Comparison of ENCODE assay signal across 23 mouse cellular contexts in the genomic region with DNA sequence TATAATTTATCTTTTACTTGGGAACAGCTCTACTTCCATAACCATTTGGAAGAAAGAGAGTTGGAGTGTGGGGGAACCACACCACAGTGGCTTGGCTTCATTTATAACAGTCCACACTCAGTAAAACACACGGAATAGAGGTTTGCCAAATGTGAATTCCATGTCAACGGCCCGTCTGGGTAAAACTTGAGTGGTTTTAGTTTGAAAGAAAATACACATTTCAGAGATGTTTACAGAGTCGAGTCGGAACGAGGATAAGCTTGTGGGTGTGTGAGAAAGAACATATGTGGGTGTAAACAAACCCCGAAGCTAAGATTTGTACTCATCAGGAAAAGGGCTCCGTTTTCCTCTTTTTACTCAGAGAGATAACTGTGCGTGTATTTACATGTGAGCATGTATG.
DNase-seq lines count a peak whose midpoint lies in the region; ATAC-seq and TF ChIP-seq lines count a peak whose summit lies in the region.
"Had no signal": no experiment of that assay in that cellular context is flagged by ENCODE, and none has a peak within 500 bp of the region (broad histone marks: within the 10 kb centered on the region; RNA-seq: fewer than 3 reads in every experiment).

No protein-coding gene starts in this region.

- H3K27ac ChIP-seq in kidney, postnatal 0 days, result no peak overlapping the region
- H3K27ac ChIP-seq in lung, embryonic 16.5 days (ENCODE audit: low read length), result no peak overlapping the region
- H3K27ac ChIP-seq: forebrain, embryonic 15.5 days; heart, embryonic 10.5 days; kidney, embryonic 15.5 days; liver, embryonic 13.5 days; midbrain, embryonic 15.5 days had no signal

- no peak overlapping the region for H3K9ac ChIP-seq in kidney, postnatal 0 days (ENCODE audit: low read depth, low read length)
- no peak overlapping the region for H3K9ac ChIP-seq in lung, embryonic 16.5 days (ENCODE audit: low read length)
- H3K9ac ChIP-seq: forebrain, embryonic 15.5 days; kidney, embryonic 15.5 days; liver, embryonic 13.5 days; midbrain, embryonic 15.5 days had no signal

- no peak for ATAC-seq in kidney, postnatal 0 days (replicated peaks; ENCODE audit: low FRiP score, low read depth)
- ATAC-seq in lung, embryonic 16.5 days (ENCODE audit: low read depth), result peak; percentile 51
- ATAC-seq: forebrain, embryonic 15.5 days; midbrain, embryonic 15.5 days had no signal

- no peaks in the 10 kb centered on the region for H3K9me3 ChIP-seq in kidney, postnatal 0 days (replicated peaks; ENCODE audit: low read length)
- no peaks in the 10 kb centered on the region for H3K9me3 ChIP-seq in lung, embryonic 16.5 days (ENCODE audit: control insufficient read depth, low read length)
- H3K9me3 ChIP-seq: forebrain, embryonic 15.5 days; heart, embryonic 10.5 days; kidney, embryonic 15.5 days; liver, embryonic 13.5 days; midbrain, embryonic 15.5 days had no signal

- DNase-seq in kidney, postnatal 0 days (ENCODE audit: low spot score), result peak; percentile 39
- DNase-seq in kidney, postnatal 4 days, result no peak
- no peak for DNase-seq in lung, postnatal 25 days (ENCODE audit: low spot score)
- DNase-seq in fibroblast of lung, adult 2 months (ENCODE audit: low read depth), result peak; percentile 68
- DNase-seq in telencephalon, adult 2 months (ENCODE audit: low read depth, low spot score), result peak; percentile 47
- DNase-seq in adrenal gland, adult 8-10 months, result no peak
- DNase-seq: B cell, adult 2 months; cerebellum, adult 2 months; cerebellum, postnatal 36 days; layer of hippocampus, postnatal 36 days; liver, embryonic 13.5 days; lung, postnatal 10 days; right cerebral cortex, postnatal 4 days; thymus, adult 18-20 months; thymus, postnatal 4 days had no signal

- 55% methylated on average over 9 of the region's 9 CpGs for WGBS in kidney, postnatal 0 days
- WGBS in lung, embryonic 16.5 days, result 20% methylated on average over 9 of the region's 9 CpGs

- TF ChIP-seq CTCF in kidney, postnatal 0 days (IDR thresholded peaks at IDR 0.05; ENCODE audit: low read depth), result no peak

- no peak overlapping the region for H3K4me2 ChIP-seq in kidney, postnatal 0 days (ENCODE audit: low read length)
- H3K4me2 ChIP-seq in lung, embryonic 16.5 days (ENCODE audit: low read depth, low read length), result no peak overlapping the region
- H3K4me2 ChIP-seq: forebrain, embryonic 15.5 days; kidney, embryonic 15.5 days; liver, embryonic 13.5 days; midbrain, embryonic 15.5 days had no signal

- H3K4me1 ChIP-seq in kidney, postnatal 0 days (replicated peaks; ENCODE audit: insufficient read depth, low read length), result peaks cover 8% of the 10 kb centered on the region
- H3K4me1 ChIP-seq in lung, embryonic 16.5 days (replicated peaks; ENCODE audit: control insufficient read depth, insufficient read depth, low read length), result peaks cover 15% of the 10 kb centered on the region
- H3K4me1 ChIP-seq: liver, embryonic 13.5 days; megakaryocyte, embryonic 14.5 days had no signal

- no peaks in the 10 kb centered on the region for H3K36me3 ChIP-seq in kidney, postnatal 0 days (ENCODE audit: insufficient read depth, low read length)
- no peaks in the 10 kb centered on the region for H3K36me3 ChIP-seq in lung, embryonic 16.5 days (ENCODE audit: control insufficient read depth, insufficient read depth, low read length)
- H3K36me3 ChIP-seq: forebrain, embryonic 15.5 days; heart, embryonic 10.5 days; kidney, embryonic 15.5 days; liver, embryonic 13.5 days; midbrain, embryonic 15.5 days had no signal

- H3K4me3 ChIP-seq in kidney, postnatal 0 days (replicated peaks; ENCODE audit: low read depth, low read length), result no peak overlapping the region
- H3K4me3 ChIP-seq in lung, embryonic 16.5 days (ENCODE audit: low read length), result no peak overlapping the region
- H3K4me3 ChIP-seq: erythroblast, embryonic 14.5 days; forebrain, embryonic 15.5 days; heart, embryonic 10.5 days; kidney, embryonic 15.5 days; liver, embryonic 13.5 days; megakaryocyte, embryonic 14.5 days; midbrain, embryonic 15.5 days; myocyte had no signal

- H3K27me3 ChIP-seq in kidney, postnatal 0 days (ENCODE audit: insufficient read depth, low read length), result no peaks in the 10 kb centered on the region
- peaks cover 31% of the 10 kb centered on the region for H3K27me3 ChIP-seq in lung, embryonic 16.5 days (ENCODE audit: control insufficient read depth, insufficient read depth, low read depth, low read length)
- H3K27me3 ChIP-seq: forebrain, embryonic 15.5 days; kidney, embryonic 15.5 days; liver, embryonic 13.5 days; megakaryocyte, embryonic 14.5 days; midbrain, embryonic 15.5 days had no signal

Comparison
In these comparisons a context has a peak if more than half of its experiments do, and no peak if none do; other contexts are left out.
1. DNase-seq: peak in kidney, postnatal 0 days (single experiment), fibroblast of lung, adult 2 months (single experiment) and telencephalon, adult 2 months (single experiment); none in kidney, postnatal 4 days (0 of 2), lung, postnatal 25 days (single experiment) and adrenal gland, adult 8-10 months (single experiment).